Mouse (Mus musculus) MEL (cell line): ENCODE results near the gene Fjx1. TPM values are rescaled to one million over a fixed set of nuclear protein-coding genes. Genes with fewer than 3 reads are reported as not detected.
A peak's percentile ranks its signal among the peaks of the same experiment; 100 is the strongest.

Experiments used
- DNase-seq: peaks from one replicate; pipeline ENCODE4 v3.0.0; 2011; ENCODE audit warnings: low read depth, low spot score
- H3K27ac ChIP-seq: 2 replicates; pipeline ENCODE4 v1.5.1; 2012; ENCODE audit warnings: low read depth, mild to moderate bottlenecking, control low read depth, low read length, moderate library complexity; ENCODE audit not compliant: control insufficient read depth
- H3K27me3 ChIP-seq, 2 experiments: fragments of 150-350 bp in 1 of 2; sonication (generic) in 1 of 2; 2 replicates each; pipeline ENCODE4 v1.6.1; 2012; ENCODE audit warnings: low read length in 2 of 2, mild to moderate bottlenecking in 2 of 2, improper control_type of control experiment in 1 of 2, moderate library complexity in 1 of 2; ENCODE audit not compliant: insufficient read depth in 2 of 2, control insufficient read depth in 1 of 2
- H3K36me3 ChIP-seq, 2 experiments: 2 replicates each; pipeline ENCODE4 v1.6.1; 2012 to 2014; ENCODE audit warnings: low read length in 2 of 2, improper control_type of control experiment in 1 of 2, inconsistent platforms in 1 of 2, mild to moderate bottlenecking in 1 of 2; ENCODE audit not compliant: insufficient read depth in 2 of 2, control insufficient read depth in 1 of 2
- H3K4me1 ChIP-seq, 2 experiments: fragments of 150-350 bp in 1 of 2; sonication (generic) in 1 of 2; 2 replicates each; pipeline ENCODE4 v1.6.1; 2012; ENCODE audit warnings: low read length in 2 of 2, improper control_type of control experiment in 1 of 2, mild to moderate bottlenecking in 1 of 2; ENCODE audit not compliant: insufficient read depth in 2 of 2, control insufficient read depth in 1 of 2
- H3K4me3 ChIP-seq, 2 experiments: fragments of 150-350 bp in 1 of 2; sonication (generic) in 1 of 2; 2 replicates each; pipeline ENCODE4 v1.5.1; 2012; ENCODE audit warnings: low read depth in 2 of 2, low read length in 2 of 2, mild to moderate bottlenecking in 2 of 2, moderate library complexity in 2 of 2, control low read depth in 1 of 2, improper control_type of control experiment in 1 of 2; ENCODE audit not compliant: control insufficient read depth in 1 of 2, insufficient read depth in 1 of 2
- H3K79me2 ChIP-seq: 2 replicates; pipeline ENCODE4 v1.6.1; 2012; ENCODE audit warnings: mild to moderate bottlenecking, low read length, moderate library complexity; ENCODE audit not compliant: control insufficient read depth, poor library complexity, insufficient read depth
- H3K9ac ChIP-seq: 2 replicates; pipeline ENCODE4 v1.6.1; 2012; ENCODE audit warnings: low read depth, mild to moderate bottlenecking, control low read depth, low read length, moderate library complexity; ENCODE audit not compliant: control insufficient read depth, poor library complexity, severe bottlenecking
- H3K9me3 ChIP-seq: fragments of 150-350 bp; sonication (generic); replicated peaks from 2 replicates; pipeline ENCODE4 v1.6.1; 2012; ENCODE audit warnings: mild to moderate bottlenecking, low read length, improper control_type of control experiment, moderate library complexity; ENCODE audit not compliant: insufficient read depth
- BHLHE40 ChIP-seq: IDR thresholded peaks from 2 replicates; pipeline ENCODE4 v1.6.1; 2012; ENCODE audit warnings: low read depth, mild to moderate bottlenecking, inconsistent platforms, low read length, improper control_type of control experiment, borderline replicate concordance
- CHD1 ChIP-seq: IDR thresholded peaks from 2 replicates; pipeline ENCODE4 v1.6.1; 2012; ENCODE audit warnings: low read depth, mild to moderate bottlenecking, inconsistent platforms, low read length, improper control_type of control experiment
- CHD2 ChIP-seq: IDR thresholded peaks from 2 replicates; pipeline ENCODE4 v1.6.1; 2011; ENCODE audit warnings: low read length, improper control_type of control experiment
- E2F4 ChIP-seq: IDR thresholded peaks from 2 replicates; pipeline ENCODE4 v1.6.1; 2011; ENCODE audit warnings: low read depth, low read length, improper control_type of control experiment, borderline replicate concordance
- ELF1 ChIP-seq: IDR thresholded peaks from 2 replicates; pipeline ENCODE4 v1.6.1; 2014; ENCODE audit warnings: low read depth, mild to moderate bottlenecking, inconsistent platforms, low read length, improper control_type of control experiment, moderate library complexity
- EP300 ChIP-seq, 2 experiments: IDR thresholded peaks; 2 replicates each; pipeline ENCODE4 v1.6.1; 2011; ENCODE audit warnings: improper control_type of control experiment in 2 of 2, low read length in 2 of 2, low read depth in 1 of 2, mild to moderate bottlenecking in 1 of 2
- ETS1 ChIP-seq: IDR thresholded peaks from 2 replicates; pipeline ENCODE4 v1.6.1; 2012; ENCODE audit warnings: low read depth, mild to moderate bottlenecking, inconsistent platforms, low read length, improper control_type of control experiment, moderate library complexity
- GABPA ChIP-seq: IDR thresholded peaks from 2 replicates; pipeline ENCODE4 v1.6.1; 2012; ENCODE audit warnings: low read depth, mild to moderate bottlenecking, inconsistent platforms, low read length, improper control_type of control experiment, moderate library complexity
- HCFC1 ChIP-seq: IDR thresholded peaks from 2 replicates; pipeline ENCODE4 v1.6.1; 2012; ENCODE audit warnings: low read depth, mild to moderate bottlenecking, inconsistent platforms, low read length, improper control_type of control experiment, moderate library complexity
- JUND ChIP-seq: IDR thresholded peaks from 2 replicates; pipeline ENCODE4 v1.6.1; 2011; ENCODE audit warnings: low read depth, mild to moderate bottlenecking, improper control_type of control experiment, low read length
- KAT2A ChIP-seq: conservative IDR thresholded peaks from 2 replicates; pipeline ENCODE4 v1.6.1; 2012; ENCODE audit warnings: low read depth, low read length, improper control_type of control experiment, inconsistent platforms
- MAFK ChIP-seq: IDR thresholded peaks from 2 replicates; pipeline ENCODE4 v1.6.1; 2011; ENCODE audit warnings: low read depth, mild to moderate bottlenecking, low read length, improper control_type of control experiment, borderline replicate concordance
- MAX ChIP-seq: IDR thresholded peaks from 2 replicates; pipeline ENCODE4 v1.6.1; 2011; ENCODE audit warnings: low read length, improper control_type of control experiment
- MAZ ChIP-seq: IDR thresholded peaks from 2 replicates; pipeline ENCODE4 v1.6.1; 2012; ENCODE audit warnings: low read depth, mild to moderate bottlenecking, inconsistent platforms, low read length, improper control_type of control experiment
- MEF2A ChIP-seq: IDR thresholded peaks from 2 replicates; pipeline ENCODE4 v1.6.1; 2014; ENCODE audit warnings: low read depth, mild to moderate bottlenecking, inconsistent platforms, low read length, improper control_type of control experiment; ENCODE audit not compliant: poor library complexity, insufficient replicate concordance, severe bottlenecking; ENCODE audit errors: extremely low read depth
- MXI1 ChIP-seq: IDR thresholded peaks from 2 replicates; pipeline ENCODE4 v1.6.1; 2011; ENCODE audit warnings: mild to moderate bottlenecking, low read depth, low read length, improper control_type of control experiment
- NELFE ChIP-seq: IDR thresholded peaks from 2 replicates; pipeline ENCODE4 v1.6.1; 2011; ENCODE audit warnings: low read depth, low read length, improper control_type of control experiment
- NRF1 ChIP-seq: IDR thresholded peaks from 2 replicates; pipeline ENCODE4 v1.6.1; 2014; ENCODE audit warnings: low read depth, mild to moderate bottlenecking, inconsistent platforms, low read length, improper control_type of control experiment, moderate library complexity; ENCODE audit not compliant: poor library complexity, insufficient read depth, severe bottlenecking
- POLR2A ChIP-seq, 2 experiments: IDR thresholded peaks; 2 replicates each; pipeline ENCODE4 v1.6.1; 2011 to 2012; ENCODE audit warnings: low read length in 2 of 2, mild to moderate bottlenecking in 2 of 2, control low read depth in 1 of 2, improper control_type of control experiment in 1 of 2, low read depth in 1 of 2, moderate library complexity in 1 of 2; ENCODE audit not compliant: control insufficient read depth in 1 of 2, insufficient read depth in 1 of 2, poor library complexity in 1 of 2
- RCOR1 ChIP-seq: IDR thresholded peaks from 2 replicates; pipeline ENCODE4 v1.6.1; 2012; ENCODE audit warnings: low read depth, mild to moderate bottlenecking, inconsistent platforms, low read length, improper control_type of control experiment
- SIN3A ChIP-seq: IDR thresholded peaks from 2 replicates; pipeline ENCODE4 v1.6.1; 2012; ENCODE audit warnings: low read length, improper control_type of control experiment, inconsistent platforms
- SMC3 ChIP-seq: IDR thresholded peaks from 2 replicates; pipeline ENCODE4 v1.6.1; 2011; ENCODE audit warnings: low read depth, low read length, improper control_type of control experiment
- TAL1 ChIP-seq: IDR thresholded peaks from 2 replicates; pipeline ENCODE4 v1.6.1; 2012; ENCODE audit warnings: mild to moderate bottlenecking, inconsistent platforms, low read length, moderate library complexity, mixed read lengths
- TBP ChIP-seq: IDR thresholded peaks from 2 replicates; pipeline ENCODE4 v1.8.0; 2011; ENCODE audit warnings: low read depth, low read length, improper control_type of control experiment
- TCF12 ChIP-seq: IDR thresholded peaks from 2 replicates; pipeline ENCODE4 v1.6.1; 2014; ENCODE audit warnings: low read depth, mild to moderate bottlenecking, inconsistent platforms, low read length, improper control_type of control experiment, moderate library complexity
- USF1 ChIP-seq: IDR thresholded peaks from 2 replicates; pipeline ENCODE4 v1.6.1; 2014; ENCODE audit warnings: low read depth, mild to moderate bottlenecking, inconsistent platforms, low read length, improper control_type of control experiment, moderate library complexity
- ZC3H11A ChIP-seq: IDR thresholded peaks from 2 replicates; pipeline ENCODE4 v1.6.1; 2012; ENCODE audit warnings: low read depth, mild to moderate bottlenecking, inconsistent platforms, low read length, improper control_type of control experiment
- ZKSCAN1 ChIP-seq: IDR thresholded peaks from 2 replicates; pipeline ENCODE4 v1.6.1; 2012; ENCODE audit warnings: low read depth, mild to moderate bottlenecking, inconsistent platforms, low read length, improper control_type of control experiment, moderate library complexity
- ZMIZ1 ChIP-seq: IDR thresholded peaks from 2 replicates; pipeline ENCODE4 v1.6.1; 2012; ENCODE audit warnings: low read depth, mild to moderate bottlenecking, inconsistent platforms, low read length, improper control_type of control experiment, moderate library complexity
- ZNF384 ChIP-seq: IDR thresholded peaks from 2 replicates; pipeline ENCODE4 v1.6.1; 2012; ENCODE audit warnings: low read depth, mild to moderate bottlenecking, inconsistent platforms, low read length, improper control_type of control experiment
- polyA plus RNA-seq, 2 experiments: library from polyadenylated mRNA; stranded (reverse) in 1 of 2; unstranded in 1 of 2; fragments of >175 nt in 1 of 2; fragments of >200 nt in 1 of 2; gene quantifications; 2 replicates each; pipeline versions ENCODE4 v1.2.1 to v1.2.4; 2012; ENCODE audit warnings: low replicate concordance in 2 of 2, low read depth in 1 of 2; ENCODE audit not compliant: insufficient read length in 2 of 2, insufficient read depth in 1 of 2, missing spikeins in 1 of 2
- total RNA-seq: library from RNA; depleted of rRNA; stranded (reverse); fragments of 300-350 nt; gene quantifications from 2 replicates; pipeline ENCODE4 v1.2.3, GENCODE M21; 2012

Gene Fjx1
- total and polyA plus RNA-seq, 3 experiments: not detected

GRCm38 (mm10) chr2:102401352-102401692 is 51.0 kb downstream of the Fjx1 start:
- Histone ChIP-seq H3K4me1 (peaks cover 25 to 31% of the 10 kb centered on the region in 2 experiments), H3K9ac (peak overlapping the region; percentile 89), H3K36me3 (peaks cover 0 to 42% of the 10 kb centered on the region in 2 experiments; a peak in 3 of 4 replicates), H3K27me3 (no peaks in the 10 kb centered on the region), H3K9me3 (no peaks in the 10 kb centered on the region), H3K79me2 (peaks cover 34% of the 10 kb centered on the region), H3K4me3 (peak overlapping the region; percentile 60 to 71), H3K27ac (peak overlapping the region; percentile 91)
- TF ChIP-seq ZMIZ1: no peak
- 0 out of 2 replicates have a peak, but pooled peaks have one; percentile 37 for TF ChIP-seq CHD1
- peak; percentile 0; the same call in 1 of the 2 replicates for TF ChIP-seq TAL1
- DNase-seq: no peak

- peak; percentile 96 for DNase-seq
- Histone ChIP-seq H3K36me3 (peaks cover 0 to 44% of the 10 kb centered on the region in 2 experiments; a peak in 3 of 4 replicates), H3K4me1 (peaks cover 28 to 29% of the 10 kb centered on the region in 2 experiments), H3K79me2 (peaks cover 40% of the 10 kb centered on the region), H3K9me3 (no peaks in the 10 kb centered on the region), H3K4me3 (peak overlapping the region; percentile 67 to 71), H3K9ac (peak overlapping the region; percentile 89), H3K27me3 (no peaks in the 10 kb centered on the region), H3K27ac (peak overlapping the region; percentile 91)
- TF ChIP-seq KAT2A: peak; percentile 68
- TF ChIP-seq USF1: peak; percentile 34; the same call in 1 of the 2 replicates
- TF ChIP-seq MAFK: no peak
- peak; percentile 96 for TF ChIP-seq MAX
- TF ChIP-seq ZNF384: no peak
- TF ChIP-seq ZC3H11A: no peak
- peak; percentile 84 for TF ChIP-seq HCFC1
- no peak for TF ChIP-seq SMC3
- TF ChIP-seq SIN3A: peak; percentile 65
- peak; percentile 29 for TF ChIP-seq CHD2
- TF ChIP-seq NELFE: peak; percentile 71
- peak; percentile 84 for TF ChIP-seq MAZ
- no peak for TF ChIP-seq ZKSCAN1
- TF ChIP-seq POLR2A (IDR thresholded peaks at IDR 0.05; ENCODE audit: control insufficient read depth in 1 of 2, insufficient read depth in 1 of 2, low read depth in 1 of 2, low read length in 2 of 2, poor library complexity in 1 of 2): peak; percentile 62 to 70; a peak in 2 of 4 replicates
- TF ChIP-seq TCF12: 0 out of 2 replicates have a peak, but pooled peaks have one; percentile 44
- TF ChIP-seq E2F4: peak; percentile 84; the same call in 1 of the 2 replicates
- no peak for TF ChIP-seq JUND
- peak; percentile 63 for TF ChIP-seq ELF1
- TF ChIP-seq MEF2A: no peak
- TF ChIP-seq BHLHE40: peak; percentile 83; the same call in 1 of the 2 replicates
- TF ChIP-seq EP300 (IDR thresholded peaks at IDR 0.05; ENCODE audit: low read depth in 1 of 2, low read length in 2 of 2): peak in 1 of 2 experiments; percentile 43; a peak in 2 of 4 replicates
- TF ChIP-seq RCOR1: peak; percentile 19; the same call in 1 of the 2 replicates
- peak; percentile 45; the same call in 1 of the 2 replicates for TF ChIP-seq ETS1
- peak; percentile 89 for TF ChIP-seq MXI1
- TF ChIP-seq GABPA: no peak
- peak; percentile 45; the same call in 1 of the 2 replicates for TF ChIP-seq NRF1
- TF ChIP-seq ZMIZ1: no peak
- TF ChIP-seq TBP: peak; percentile 50; the same call in 1 of the 2 replicates
Observed at GRCm38 (mm10) chr2:102400605-102401351, 51.5 kb downstream of the Fjx1 start.
